Mouse (Mus musculus) hindbrain, embryonic 10.5 days (tissue): ENCODE measurements around the gene Mindy2. TPM values are rescaled to one million over a fixed set of nuclear protein-coding genes. Genes with fewer than 3 reads are reported as not detected.

Experiments used
- DNase-seq: peaks from one replicate; pipeline ENCODE4 v3.0.0-alpha.2; 2017; ENCODE audit warnings: low spot score
- H3K27ac ChIP-seq: fragments of 300-500 bp; sonication (generic); 2 replicates; pipeline ENCODE4 v1.5.1; 2016; ENCODE audit warnings: mild to moderate bottlenecking, moderate library complexity
- H3K27me3 ChIP-seq: fragments of 300-500 bp; sonication (generic); 2 replicates; pipeline ENCODE4 v1.6.1; 2016; ENCODE audit warnings: mild to moderate bottlenecking; ENCODE audit not compliant: poor library complexity, insufficient read depth, severe bottlenecking
- H3K36me3 ChIP-seq: fragments of 300-500 bp; sonication (generic); 2 replicates; pipeline ENCODE4 v1.6.1; 2016; ENCODE audit warnings: mild to moderate bottlenecking, moderate library complexity
- H3K4me1 ChIP-seq: fragments of 300-500 bp; sonication (generic); replicated peaks from 2 replicates; pipeline ENCODE4 v1.6.1; 2016; ENCODE audit warnings: mild to moderate bottlenecking
- H3K4me3 ChIP-seq: fragments of 300-500 bp; sonication (generic); 2 replicates; pipeline ENCODE4 v1.5.1; 2016; ENCODE audit warnings: mild to moderate bottlenecking, moderate library complexity
- H3K9me3 ChIP-seq: fragments of 300-500 bp; sonication (generic); 2 replicates; pipeline ENCODE4 v1.6.1; 2016; ENCODE audit warnings: mild to moderate bottlenecking, moderate library complexity
- WGBS: fragments of 180-500 bp; shearing (Covaris S2); methylation state at CpG from one replicate; pipeline ENCODE4 v1.1.7; 2016; 5-methylcytosine and 5-hydroxymethylcytosine counted together
- polyA plus RNA-seq: library from polyadenylated mRNA; unstranded; fragments of >200 nt; fragmentation: Nextera tagmentation; extraction: Ambion mirVana; gene quantifications from 2 replicates; pipeline ENCODE4 v1.2.1, GENCODE M21; 2016

Gene Mindy2
- 5.2 and 8.2 TPM in 2 replicates for polyA plus RNA-seq

GRCm38 (mm10) chr9:70657013-70657967 is at the start of gene Mindy2:
Mindy2 (minus strand) TSS chr9:70657174.
- no peaks in the 10 kb centered on the region for H3K36me3 ChIP-seq
- peaks cover 29% of the 10 kb centered on the region for H3K4me1 ChIP-seq
- peak within 1 kb of the TSS; percentile 91 for H3K4me3 ChIP-seq
- no peaks in the 10 kb centered on the region for H3K27me3 ChIP-seq
- DNase-seq, result peak; percentile 95
- H3K9me3 ChIP-seq, result no peaks in the 10 kb centered on the region
- WGBS, result 3% methylated on average over 67 of the region's 67 CpGs
- peak within 1 kb of the TSS; percentile 93 for H3K27ac ChIP-seq

GRCm38 (mm10) chr9:70706444-70706843 is 49.5 kb upstream of the Mindy2 start:
- WGBS, result 96% methylated on average over 1 of the region's 1 CpGs
- H3K4me1 ChIP-seq, result no peaks in the 10 kb centered on the region
- H3K9me3 ChIP-seq, result no peaks in the 10 kb centered on the region

GRCm38 (mm10) chr9:70703597-70704203 is 46.7 kb upstream of the Mindy2 start:
- Histone ChIP-seq H3K36me3 (peaks cover 19% of the 10 kb centered on the region), H3K4me1 (no peaks in the 10 kb centered on the region), H3K27ac (no peak overlapping the region), H3K4me3 (no peak overlapping the region), H3K9me3 (no peaks in the 10 kb centered on the region), H3K27me3 (no peaks in the 10 kb centered on the region)
- 93% methylated on average over 5 of the region's 5 CpGs for WGBS
- no peak for DNase-seq

More at GRCm38 (mm10) chr9:70706444-70706843, 49.5 kb upstream of the Mindy2 start:
- H3K4me3 ChIP-seq, result no peak overlapping the region
- H3K27me3 ChIP-seq, result no peaks in the 10 kb centered on the region
- H3K36me3 ChIP-seq, result peaks cover 19% of the 10 kb centered on the region
- DNase-seq, result no peak
- no peak overlapping the region for H3K27ac ChIP-seq

GRCm38 (mm10) chr9:70698090-70698489 is 41.1 kb upstream of the Mindy2 start:
- WGBS, result 86% methylated on average over 1 of the region's 1 CpGs
- Histone ChIP-seq H3K9me3 (no peaks in the 10 kb centered on the region), H3K27ac (no peak overlapping the region), H3K36me3 (no peaks in the 10 kb centered on the region), H3K4me3 (no peak overlapping the region), H3K4me1 (no peaks in the 10 kb centered on the region), H3K27me3 (no peaks in the 10 kb centered on the region)
- DNase-seq, result no peak

GRCm38 (mm10) chr9:70695723-70696122 is 38.7 kb upstream of the Mindy2 start:
- WGBS, result 96% methylated on average over 2 of the region's 2 CpGs

GRCm38 (mm10) chr9:70691772-70692693 is 35.1 kb upstream of the Mindy2 start:
- 88% methylated on average over 2 of the region's 2 CpGs for WGBS
- Histone ChIP-seq H3K27me3 (no peaks in the 10 kb centered on the region), H3K27ac (no peak overlapping the region), H3K36me3 (no peaks in the 10 kb centered on the region), H3K4me3 (no peak overlapping the region), H3K4me1 (no peaks in the 10 kb centered on the region), H3K9me3 (no peaks in the 10 kb centered on the region)
- DNase-seq, result no peak

More at GRCm38 (mm10) chr9:70695723-70696122, 38.7 kb upstream of the Mindy2 start:
- Histone ChIP-seq H3K27ac (no peak overlapping the region), H3K27me3 (no peaks in the 10 kb centered on the region), H3K4me3 (no peak overlapping the region), H3K36me3 (no peaks in the 10 kb centered on the region), H3K9me3 (no peaks in the 10 kb centered on the region), H3K4me1 (no peaks in the 10 kb centered on the region)
- no peak for DNase-seq

- Histone ChIP-seq H3K27me3 (no peaks in the 10 kb centered on the region), H3K36me3 (no peaks in the 10 kb centered on the region), H3K9me3 (no peaks in the 10 kb centered on the region), H3K27ac (no peak overlapping the region), H3K4me3 (no peak overlapping the region), H3K4me1 (no peaks in the 10 kb centered on the region)
- no peak for DNase-seq
Observed at GRCm38 (mm10) chr9:70690579-70690978, 33.6 kb upstream of the Mindy2 start.

- H3K27me3 ChIP-seq, result no peaks in the 10 kb centered on the region
- H3K4me1 ChIP-seq, result no peaks in the 10 kb centered on the region
- no peaks in the 10 kb centered on the region for H3K36me3 ChIP-seq
- no peaks in the 10 kb centered on the region for H3K9me3 ChIP-seq
- DNase-seq, result no peak
- WGBS, result 83% methylated on average over 3 of the region's 3 CpGs
- no peak overlapping the region for H3K27ac ChIP-seq
- no peak overlapping the region for H3K4me3 ChIP-seq
Observed at GRCm38 (mm10) chr9:70689926-70690325, 33.0 kb upstream of the Mindy2 start.

GRCm38 (mm10) chr9:70688301-70688968 is 31.5 kb upstream of the Mindy2 start:
- no peaks in the 10 kb centered on the region for H3K27me3 ChIP-seq
- no peak for DNase-seq
- 94% methylated on average over 2 of the region's 2 CpGs for WGBS
- H3K4me3 ChIP-seq, result no peak overlapping the region
- no peaks in the 10 kb centered on the region for H3K36me3 ChIP-seq
- no peak overlapping the region for H3K27ac ChIP-seq
- no peaks in the 10 kb centered on the region for H3K4me1 ChIP-seq
- H3K9me3 ChIP-seq, result no peaks in the 10 kb centered on the region

GRCm38 (mm10) chr9:70682202-70682601 is 25.2 kb upstream of the Mindy2 start:
- DNase-seq, result no peak
- 93% methylated on average over 1 of the region's 1 CpGs for WGBS
- H3K27ac ChIP-seq, result no peak overlapping the region
- H3K36me3 ChIP-seq, result no peaks in the 10 kb centered on the region
- H3K4me3 ChIP-seq, result no peak overlapping the region
- no peaks in the 10 kb centered on the region for H3K27me3 ChIP-seq
- no peaks in the 10 kb centered on the region for H3K9me3 ChIP-seq
- peaks cover 32% of the 10 kb centered on the region for H3K4me1 ChIP-seq

GRCm38 (mm10) chr9:70679132-70680091 is 22.4 kb upstream of the Mindy2 start:
- Histone ChIP-seq H3K9me3 (no peaks in the 10 kb centered on the region), H3K27me3 (no peaks in the 10 kb centered on the region), H3K4me1 (peaks cover 32% of the 10 kb centered on the region), H3K27ac (peak overlapping the region; percentile 99), H3K36me3 (no peaks in the 10 kb centered on the region), H3K4me3 (peak overlapping the region; percentile 98)
- under 1% methylated on average over 103 of the region's 103 CpGs for WGBS
- peak; percentile 74 for DNase-seq
